Mouse (Mus musculus) common myeloid progenitor, adult 5-6 weeks (primary cell): ENCODE measurements around the gene Izumo1r. TPM values are rescaled to one million over a fixed set of nuclear protein-coding genes. Genes with fewer than 3 reads are reported as not detected.

ENCODE experiments used
- ATAC-seq: replicated peaks from 2 replicates; pipeline ENCODE4 v1.8.0; 2016; ENCODE audit warnings: low read depth, mild to moderate bottlenecking, moderate TSS enrichment, inconsistent platforms; ENCODE audit not compliant: poor library complexity, severe bottlenecking
- total RNA-seq: library from RNA; stranded (forward); fragments of 200-1000, 187-1606 nt; gene quantifications from 2 replicates; pipeline ENCODE4 v1.2.3, GENCODE M21; 2017

The Izumo1r gene
- total RNA-seq, 1 experiment from 2014 or later = not detected

DNA sequence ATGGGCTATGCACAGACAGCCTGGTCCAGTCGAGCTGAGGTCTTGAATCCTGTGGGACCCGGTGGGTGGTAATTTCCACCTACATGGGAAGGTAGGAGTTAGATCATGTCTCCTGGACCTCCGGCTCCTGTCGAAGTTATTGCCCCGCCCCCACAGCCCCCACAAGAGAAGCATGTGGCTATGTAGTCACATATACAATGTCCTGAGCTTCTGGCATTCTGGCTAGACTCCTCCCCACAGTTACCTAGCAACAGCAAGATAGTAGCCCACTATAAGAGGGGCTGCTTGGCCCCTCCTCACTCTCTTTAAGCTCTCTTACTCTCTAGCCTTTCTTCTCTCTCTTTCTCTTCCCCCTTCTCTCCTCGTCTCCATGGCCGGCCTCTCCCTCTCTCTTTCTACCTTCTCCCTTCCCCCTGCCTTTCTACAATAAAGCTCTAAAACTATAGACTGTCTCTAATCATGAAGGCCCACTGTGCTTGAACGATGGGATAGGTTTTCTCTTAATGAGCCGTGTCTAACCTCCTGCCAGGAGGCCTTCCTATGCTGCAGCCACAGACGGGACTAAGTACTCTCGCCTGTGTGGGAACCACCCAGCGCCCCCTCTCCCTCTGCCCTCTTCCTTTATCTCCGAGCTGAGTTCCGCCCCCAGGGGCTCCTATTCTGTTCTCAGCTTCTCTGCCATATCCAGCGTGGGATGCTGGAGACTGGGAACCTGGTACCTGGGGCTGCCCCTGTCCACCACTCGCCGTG is 31.4 kb downstream of the Izumo1r start:
- no peak for ATAC-seq

DNA sequence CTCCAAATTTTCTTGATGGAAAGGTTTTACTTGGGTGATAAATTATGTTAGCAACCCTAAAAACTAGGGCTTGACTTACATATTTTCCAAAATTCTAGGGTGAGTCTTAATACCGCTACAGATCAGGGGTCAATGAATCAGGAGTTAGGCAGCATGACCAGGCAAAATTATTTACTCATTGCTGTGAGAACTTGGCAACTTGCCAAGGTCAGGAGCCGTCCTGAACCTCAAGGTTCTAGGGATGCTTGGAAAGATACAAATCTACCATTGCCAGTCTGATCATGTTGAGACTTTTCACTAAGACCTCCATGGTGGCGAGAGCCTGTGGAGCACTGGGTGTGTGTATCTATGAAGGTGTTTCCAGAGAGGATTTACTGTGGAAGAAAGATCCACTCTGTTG is 32.2 kb downstream of the Izumo1r start:
- ATAC-seq = no peak

DNA sequence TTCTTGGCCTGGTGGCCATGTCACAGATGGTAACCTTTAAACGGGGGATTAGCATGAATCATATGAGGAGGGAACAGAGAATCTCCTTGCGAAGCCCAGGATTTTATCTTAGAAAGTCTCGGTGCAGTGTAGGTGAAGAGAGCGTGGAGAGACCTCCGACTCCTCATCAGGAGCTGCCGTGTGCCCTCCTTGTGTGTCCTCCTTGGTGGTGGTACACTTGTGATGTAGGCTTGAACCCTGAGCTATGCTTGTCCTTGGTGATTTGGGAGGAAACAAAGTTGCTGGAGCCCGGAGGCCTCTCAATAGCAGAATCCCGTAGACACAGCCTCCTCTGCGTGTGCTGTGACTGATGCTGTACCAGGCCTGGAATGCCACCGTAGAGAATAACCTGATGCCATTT is 32.9 kb downstream of the Izumo1r start:
- ATAC-seq = no peak

DNA sequence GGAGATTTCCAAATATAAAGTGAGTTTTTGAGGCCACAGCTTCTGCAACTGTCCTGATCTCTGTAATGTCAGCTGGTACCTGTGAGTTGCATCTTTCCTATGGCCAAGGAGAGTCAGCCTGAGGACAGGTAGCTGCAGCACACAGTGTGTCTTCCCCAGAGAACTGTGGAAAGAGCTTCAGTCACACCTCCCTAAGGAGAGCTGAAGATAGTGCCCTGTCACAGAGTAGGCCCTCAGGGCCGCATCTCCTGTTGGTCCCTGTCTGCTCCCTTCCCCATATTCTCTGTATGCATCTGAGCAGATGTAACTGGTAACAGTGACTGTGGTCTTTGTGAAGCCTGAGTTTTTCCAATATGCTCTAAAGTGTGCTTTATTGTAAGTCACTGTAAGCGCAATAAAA is 33.4 kb downstream of the Izumo1r start:
- ATAC-seq = no peak

DNA sequence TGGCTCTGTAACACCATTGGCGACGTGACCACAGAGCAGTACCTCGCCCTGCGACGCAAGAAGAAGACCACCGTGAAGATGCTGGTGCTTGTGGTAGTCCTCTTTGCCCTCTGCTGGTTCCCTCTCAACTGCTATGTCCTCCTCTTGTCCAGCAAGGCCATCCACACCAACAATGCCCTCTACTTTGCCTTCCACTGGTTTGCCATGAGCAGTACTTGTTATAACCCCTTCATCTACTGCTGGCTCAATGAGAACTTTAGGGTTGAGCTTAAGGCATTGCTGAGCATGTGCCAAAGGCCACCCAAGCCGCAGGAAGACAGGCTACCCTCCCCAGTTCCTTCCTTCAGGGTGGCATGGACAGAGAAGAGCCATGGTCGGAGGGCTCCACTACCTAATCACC is 35.4 kb downstream of the Izumo1r start:
- ATAC-seq = no peak

DNA sequence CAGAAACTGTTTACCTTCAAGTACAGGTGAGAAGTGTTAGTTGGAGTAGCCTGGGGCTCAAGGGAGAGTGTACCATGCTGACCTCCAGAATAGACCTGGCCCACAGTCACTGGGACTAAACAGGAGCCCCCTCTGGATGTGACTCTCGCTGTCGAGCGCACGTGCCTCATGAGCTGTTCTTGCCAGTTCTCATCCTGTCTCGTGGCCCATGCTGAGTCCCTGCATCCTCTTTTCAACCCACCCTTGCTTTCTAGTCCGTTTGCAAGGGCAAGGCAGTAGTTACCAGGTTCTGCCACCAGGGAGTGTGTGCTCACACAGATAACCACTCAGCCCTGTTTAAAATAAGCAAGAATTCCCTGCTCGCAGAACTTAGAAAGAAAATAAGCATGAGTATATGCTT is 36.8 kb downstream of the Izumo1r start:
- ATAC-seq = peak; percentile 100

DNA sequence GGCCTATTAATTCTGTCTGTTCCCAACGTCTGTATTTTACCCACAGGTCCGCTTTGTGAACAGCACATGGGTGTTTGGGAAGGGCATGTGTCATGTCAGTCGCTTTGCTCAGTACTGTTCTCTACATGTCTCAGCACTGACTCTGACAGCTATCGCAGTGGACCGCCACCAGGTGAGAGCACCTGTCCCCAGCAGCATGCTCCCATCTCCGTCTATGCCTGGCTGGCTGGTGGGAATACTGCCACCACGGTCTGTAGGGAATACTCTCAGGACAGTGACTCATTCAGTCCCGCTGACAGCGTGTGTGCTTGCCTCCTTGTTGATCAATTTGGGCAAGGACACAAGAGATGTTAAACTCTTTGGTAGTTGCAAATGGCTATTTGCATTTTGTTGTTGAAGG is 39.0 kb downstream of the Izumo1r start:
- ATAC-seq = no peak

DNA sequence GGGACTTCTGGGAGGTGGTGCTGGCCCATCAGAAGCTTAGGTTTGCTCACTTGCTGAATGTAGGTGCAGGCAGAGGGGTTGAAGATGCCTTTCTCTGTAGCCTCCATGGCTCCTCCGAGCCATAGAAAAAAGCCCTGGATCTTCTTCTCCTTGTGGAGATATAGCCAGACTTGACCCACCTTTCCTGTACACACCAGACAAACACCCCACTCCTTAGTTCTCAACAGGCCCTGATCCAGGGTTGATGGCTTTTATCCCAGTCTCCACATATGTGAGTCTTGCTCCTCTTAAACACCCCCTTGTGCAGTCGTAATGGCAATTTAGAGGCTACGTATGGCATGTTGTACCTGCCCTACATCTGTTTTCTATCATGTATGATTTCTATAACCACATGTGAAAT is 40.6 kb downstream of the Izumo1r start:
- ATAC-seq = no peak

DNA sequence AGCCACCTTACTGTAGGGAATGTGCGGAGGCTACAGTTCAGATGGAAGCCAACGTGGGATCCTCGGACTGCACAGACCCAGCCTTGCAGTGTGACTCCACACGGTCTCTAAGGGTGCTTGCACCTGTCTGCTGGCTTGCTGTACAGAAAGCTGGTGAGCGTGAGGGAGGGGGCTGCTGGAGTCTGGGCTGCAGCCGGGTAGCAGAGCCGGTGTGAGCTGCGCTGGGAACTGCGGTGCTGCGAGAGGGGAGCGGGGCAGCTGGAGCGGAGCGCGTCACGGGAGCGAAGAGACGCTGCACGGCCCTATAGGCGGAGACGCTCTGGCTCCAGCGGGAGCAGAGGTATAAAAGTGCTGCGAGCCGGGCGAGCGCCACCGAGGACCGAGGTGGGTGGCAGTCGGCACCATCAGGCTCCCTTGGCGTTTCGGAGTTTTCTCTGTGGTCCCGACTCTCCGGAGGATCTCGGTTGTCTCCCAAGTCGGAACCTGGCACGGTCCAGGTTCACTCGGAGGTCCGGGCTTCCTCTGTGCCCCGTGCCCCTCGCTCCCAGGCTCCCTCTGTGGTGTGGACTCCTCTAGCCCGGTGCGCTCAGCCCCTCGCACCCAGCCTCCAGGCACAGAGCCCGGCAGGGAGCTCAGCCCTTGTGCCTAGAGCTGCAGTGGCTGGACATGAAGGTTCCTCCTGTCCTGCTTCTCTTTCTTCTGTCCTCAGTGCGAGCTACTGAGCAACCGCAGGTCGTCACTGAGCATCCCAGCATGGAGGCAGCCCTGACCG is 43.7 kb downstream of the Izumo1r start, which contains the start of gene Gpr83:
TSS of gene Gpr83 (plus strand) at position 343 of the 772 bp plus-strand sequence.
- ATAC-seq = peak; percentile 71

DNA sequence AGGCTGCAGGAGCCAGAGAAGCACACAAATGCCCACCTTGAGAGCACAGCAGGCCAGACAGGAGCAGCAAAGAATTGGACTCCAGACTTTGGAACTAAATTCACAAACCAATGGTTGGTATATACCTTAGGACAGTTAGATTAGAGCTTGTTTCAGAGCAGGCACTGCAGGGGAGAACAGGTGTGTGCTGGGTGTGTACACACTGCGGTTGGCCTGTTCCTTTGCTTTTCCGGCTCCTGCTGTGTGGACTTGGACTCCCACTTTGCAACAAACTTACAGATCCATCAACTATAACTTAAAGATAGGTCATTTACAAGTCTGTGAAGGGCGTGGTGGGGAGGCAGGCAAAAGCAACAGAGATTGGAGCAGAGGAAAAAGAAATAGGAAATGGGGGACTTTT is 45.0 kb downstream of the Izumo1r start:
- ATAC-seq = no peak

DNA sequence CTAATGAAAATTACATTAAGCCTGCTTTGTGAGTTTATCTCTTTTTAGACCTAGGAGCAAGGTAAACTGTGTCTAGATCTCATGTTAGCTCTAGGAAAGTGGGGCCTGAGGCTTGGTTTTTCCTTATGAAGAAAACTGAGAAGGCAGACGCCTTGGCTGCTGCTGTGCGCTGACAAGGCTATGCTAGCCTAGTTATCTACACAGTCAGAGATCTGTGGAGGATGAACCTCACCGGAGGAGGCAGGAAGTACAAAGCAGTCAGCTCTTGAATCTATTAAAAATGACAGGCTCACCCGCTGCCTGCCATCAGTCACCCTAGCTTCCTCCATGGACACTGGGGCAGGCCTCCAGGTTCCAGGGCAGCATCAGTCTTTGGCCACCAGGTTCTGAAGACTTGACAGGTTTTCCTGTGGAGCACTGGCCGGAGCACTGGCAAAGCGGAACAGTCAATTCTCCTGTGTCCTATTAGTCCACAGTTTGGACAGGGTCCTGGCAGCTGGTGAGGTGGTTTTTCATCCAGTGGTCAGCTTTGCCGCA is 45.5 kb downstream of the Izumo1r start:
- no peak for ATAC-seq

DNA sequence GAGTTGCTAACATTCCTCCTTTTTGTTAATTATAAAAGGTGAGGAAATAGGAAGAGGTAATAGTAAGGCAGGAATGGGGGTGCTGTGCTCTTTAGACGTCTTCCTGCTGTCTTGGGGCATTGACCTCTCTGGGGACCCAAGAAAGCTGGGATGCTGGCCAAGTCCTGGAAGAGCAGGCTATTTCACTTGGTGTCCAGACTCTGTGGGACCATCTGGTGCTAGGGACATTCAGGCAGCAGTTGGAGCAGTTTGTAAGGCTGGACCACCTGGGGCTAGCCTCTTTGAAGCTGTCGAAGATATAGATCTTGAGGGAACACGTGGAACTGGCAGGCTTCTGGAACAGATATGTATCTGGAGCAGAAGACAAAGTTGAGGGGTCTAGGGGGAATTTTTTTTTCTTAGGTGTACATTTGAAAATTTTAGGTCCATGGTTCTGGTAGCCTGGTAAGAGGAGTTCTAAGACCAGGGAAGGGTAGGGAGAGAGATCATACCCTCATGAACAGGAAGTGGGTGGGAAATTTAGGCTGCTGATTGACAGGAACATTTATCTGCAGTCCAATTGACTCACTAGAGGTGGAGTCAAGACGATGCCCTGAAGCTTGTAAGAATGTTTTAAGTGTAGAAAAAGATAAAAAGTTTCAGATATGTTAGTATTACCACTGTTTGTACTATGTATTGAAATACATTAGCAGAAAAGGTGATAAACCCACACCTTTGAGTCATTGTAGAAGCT is 46.7 kb downstream of the Izumo1r start:
- ATAC-seq = no peak

DNA sequence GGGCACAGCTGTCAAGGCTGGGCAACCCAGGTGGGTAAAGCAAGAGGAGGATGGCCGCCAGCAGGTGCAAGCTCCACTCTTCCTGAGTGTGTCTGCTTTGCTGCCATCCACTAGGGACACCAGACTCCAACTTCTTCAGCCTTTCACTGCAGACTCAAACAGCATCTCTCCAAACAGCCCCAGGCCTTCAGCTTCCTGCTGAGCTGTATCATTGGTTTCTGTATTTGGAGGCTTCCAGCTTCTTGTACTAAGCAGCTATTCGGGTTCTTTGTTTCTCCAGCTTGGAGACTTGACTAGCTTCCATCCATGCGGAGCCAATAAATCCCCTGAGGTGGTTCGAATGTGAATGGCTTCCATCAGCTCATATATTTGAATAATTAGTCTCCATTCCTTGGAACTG is 49.2 kb downstream of the Izumo1r start:
- no peak for ATAC-seq

DNA sequence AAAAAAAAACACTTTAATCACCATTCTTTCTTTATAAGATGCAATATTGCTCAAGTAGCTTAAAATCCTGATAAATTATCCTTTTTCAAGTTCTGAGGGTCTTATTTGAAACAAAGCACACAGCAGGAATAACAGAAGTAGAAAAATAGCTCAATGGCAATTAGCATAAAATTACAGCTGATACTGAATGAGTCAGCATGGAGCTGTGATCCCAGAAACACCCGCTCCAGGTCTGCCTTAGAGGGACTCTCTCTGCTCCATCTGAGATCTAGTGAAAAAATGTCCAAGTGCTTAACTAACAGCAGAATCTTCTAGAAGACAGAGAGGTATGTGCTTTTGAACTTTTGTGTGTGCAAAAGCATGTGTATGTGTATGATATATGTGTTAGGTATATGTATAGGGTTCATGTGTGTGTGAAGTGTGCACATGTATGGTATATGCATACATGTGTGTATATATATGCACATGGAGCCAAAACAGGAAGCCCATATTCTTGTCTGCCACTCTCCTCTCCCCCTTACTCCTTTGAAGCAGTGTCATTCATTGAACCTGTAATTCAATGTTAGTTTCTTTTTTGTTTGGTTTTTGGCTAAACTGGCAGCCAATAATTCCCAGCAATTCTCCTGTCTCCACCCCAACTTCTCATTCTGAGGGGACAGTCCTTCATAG is 55.3 kb downstream of the Izumo1r start:
- ATAC-seq = no peak

DNA sequence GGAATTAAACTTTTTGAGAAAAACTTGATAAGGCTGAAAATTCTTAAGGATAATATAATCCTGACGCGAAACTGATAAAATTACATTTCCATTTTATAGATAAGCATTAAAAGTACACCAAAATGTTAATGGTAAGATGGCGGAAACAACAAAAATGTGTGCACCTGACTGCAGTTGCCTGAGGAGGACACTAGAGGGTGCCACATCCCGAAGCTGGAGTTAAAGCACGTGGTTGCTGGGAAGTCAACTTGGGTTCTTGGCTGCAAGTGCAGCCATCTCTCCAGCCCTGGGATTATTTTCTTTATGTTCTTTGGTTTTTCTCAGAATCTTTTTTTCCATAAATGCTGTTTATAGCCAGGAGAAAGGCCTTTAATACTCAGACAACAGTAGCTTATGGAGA is 57.3 kb downstream of the Izumo1r start:
- no peak for ATAC-seq

DNA sequence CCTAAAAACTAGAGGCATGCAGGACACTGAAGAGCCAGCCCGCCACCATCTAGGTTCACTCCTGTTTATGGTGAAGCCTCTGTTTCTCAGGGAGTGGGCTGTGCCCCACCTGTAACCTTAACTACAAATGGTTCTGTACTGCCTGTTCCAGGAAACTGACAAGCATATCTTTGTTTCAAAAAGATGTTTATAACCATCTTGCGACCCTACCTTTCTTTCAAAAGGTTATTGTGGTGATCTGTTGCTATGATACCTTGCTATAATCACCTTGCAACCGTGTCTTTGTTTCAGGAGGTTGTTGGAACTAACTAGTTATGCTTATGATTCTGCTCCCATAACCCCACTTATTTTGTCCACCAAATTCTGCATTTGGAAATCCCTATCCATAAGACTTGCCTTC is 59.8 kb downstream of the Izumo1r start:
- no peak for ATAC-seq

DNA sequence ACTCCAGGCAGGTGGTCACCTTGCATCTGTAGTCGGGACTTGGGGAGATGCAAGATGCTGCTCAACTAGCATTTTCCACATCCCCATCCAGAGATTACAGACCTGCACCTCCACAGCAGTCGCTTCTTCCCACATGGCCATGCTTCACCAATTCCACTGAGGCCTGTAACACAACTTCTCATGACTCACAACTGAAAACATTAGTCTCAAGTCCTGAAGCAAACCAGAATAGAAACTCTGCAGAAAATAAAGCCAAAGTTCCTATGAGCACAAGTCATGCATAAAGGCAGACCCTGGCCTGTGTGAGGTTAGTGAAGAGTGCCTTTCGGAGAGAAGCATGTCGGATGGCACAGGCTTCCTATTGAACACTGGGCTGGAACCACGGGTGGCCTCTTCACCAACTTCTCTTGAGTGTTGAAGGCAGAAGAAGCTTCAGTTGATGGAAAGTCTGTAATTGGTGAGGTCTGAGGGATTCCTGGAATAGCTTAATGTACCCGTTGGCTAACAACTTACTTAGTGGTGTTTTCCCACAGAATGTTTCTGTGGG is 60.4 kb downstream of the Izumo1r start:
- no peak for ATAC-seq

DNA sequence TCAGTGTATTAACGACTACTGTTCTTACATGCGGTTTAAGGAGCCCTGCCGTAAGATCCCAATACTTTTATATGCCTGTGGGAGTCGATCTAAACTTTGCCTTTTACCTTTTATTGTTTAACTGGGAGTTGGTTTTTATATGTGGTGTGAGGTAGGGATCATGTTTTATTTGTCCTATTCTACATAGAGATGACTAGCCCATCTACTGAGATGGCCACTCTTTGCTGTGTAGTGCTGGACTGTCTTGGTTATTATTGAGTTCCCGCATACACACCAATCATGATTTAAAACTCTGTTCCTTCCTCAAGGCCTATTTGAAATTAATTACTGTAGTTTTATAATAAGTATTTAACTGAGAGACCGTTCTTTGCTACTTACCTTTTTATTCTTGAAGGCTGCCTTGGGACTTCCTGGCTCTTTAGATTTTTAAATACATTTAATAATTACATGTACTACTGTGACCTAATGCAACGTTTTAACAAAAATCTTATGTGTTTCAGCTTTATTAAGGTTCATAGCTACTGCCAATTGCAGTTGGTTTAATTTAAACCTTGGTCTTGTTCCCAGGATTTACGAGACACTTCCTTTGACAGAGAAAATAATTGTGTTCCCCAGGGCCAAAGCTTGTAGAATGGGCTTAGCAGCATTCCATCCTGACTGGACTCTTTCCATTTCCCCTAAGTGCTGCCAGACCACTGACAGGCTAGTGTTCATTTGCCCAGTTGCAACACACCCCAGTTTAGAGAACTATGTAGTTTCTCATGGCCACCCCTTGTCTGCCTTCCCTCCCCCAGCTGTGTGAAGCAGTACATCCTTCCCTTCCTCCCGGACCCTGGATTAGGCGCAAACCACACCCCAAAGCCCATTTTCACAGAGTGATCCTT is 61.6 kb downstream of the Izumo1r start:
- ATAC-seq = peak; percentile 93

DNA sequence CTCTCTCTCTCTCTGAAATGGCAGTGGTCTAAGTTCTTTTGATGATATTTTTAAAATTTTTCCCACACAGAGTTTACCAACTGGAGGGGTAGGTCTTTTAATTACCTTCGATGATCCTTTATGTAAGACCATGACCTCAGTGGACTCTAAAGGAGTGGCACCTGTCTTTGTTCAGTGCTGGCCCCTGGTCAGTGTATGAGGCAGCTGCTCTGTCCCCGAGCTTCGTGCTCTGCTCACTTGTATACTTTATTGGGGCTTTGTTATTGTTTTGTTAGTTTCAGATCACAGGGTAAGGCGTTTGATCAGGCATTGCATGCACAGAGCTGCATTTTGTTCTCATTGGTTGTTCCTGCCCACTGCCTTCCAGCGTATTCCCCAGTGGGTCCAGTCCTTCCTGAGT is 63.8 kb downstream of the Izumo1r start:
- ATAC-seq = no peak
